Mouse (Mus musculus): ENCODE results near the gene Zeb2.

Gene Zeb2

GRCm38 (mm10) chr2:45096638-45097247, 20.5 kb downstream of the Zeb2 start:
- DNase-seq (ENCODE audit: low spot score in 2 of 2) = no peak

- no peak for DNase-seq (ENCODE audit: low spot score in 2 of 2)
These were observed 21.4 kb downstream of the Zeb2 start for GRCm38 (mm10) chr2:45095825-45096224.

GRCm38 (mm10) chr2:45094371-45094967, 22.7 kb downstream of the Zeb2 start:
- no peak for DNase-seq (ENCODE audit: low spot score in 2 of 2)

GRCm38 (mm10) chr2:45093479-45093878, 23.7 kb downstream of the Zeb2 start:
- no peak for DNase-seq (ENCODE audit: low spot score in 2 of 2)

GRCm38 (mm10) chr2:45092654-45093053, 24.5 kb downstream of the Zeb2 start:
- DNase-seq (ENCODE audit: low spot score in 2 of 2) = no peak

GRCm38 (mm10) chr2:45090529-45091297, 26.5 kb downstream of the Zeb2 start:
- DNase-seq (ENCODE audit: low spot score in 2 of 2) = no peak

- no peak for DNase-seq (ENCODE audit: low spot score in 2 of 2)
These were observed 28.0 kb downstream of the Zeb2 start for GRCm38 (mm10) chr2:45089251-45089530.

- DNase-seq (ENCODE audit: low spot score in 2 of 2) = no peak
These were observed 28.6 kb downstream of the Zeb2 start for GRCm38 (mm10) chr2:45088435-45089250.

- no peak for DNase-seq (ENCODE audit: low spot score in 2 of 2)
These were observed 30.0 kb downstream of the Zeb2 start for GRCm38 (mm10) chr2:45087208-45087607.

- DNase-seq (ENCODE audit: low spot score in 2 of 2) = no peak
These were observed 31.5 kb downstream of the Zeb2 start for GRCm38 (mm10) chr2:45085653-45086052.

GRCm38 (mm10) chr2:45083042-45083441, 34.2 kb downstream of the Zeb2 start:
- no peak for DNase-seq (ENCODE audit: low spot score in 2 of 2)

GRCm38 (mm10) chr2:45081559-45081958, 35.6 kb downstream of the Zeb2 start:
- no peak for DNase-seq (ENCODE audit: low spot score in 2 of 2)

- no peak for DNase-seq (ENCODE audit: low spot score in 2 of 2)
These were observed 39.2 kb downstream of the Zeb2 start for GRCm38 (mm10) chr2:45077938-45078487.

- no peak for DNase-seq (ENCODE audit: low spot score in 2 of 2)
These were observed 39.8 kb downstream of the Zeb2 start for GRCm38 (mm10) chr2:45077383-45077782.

- no peak for DNase-seq (ENCODE audit: low spot score in 2 of 2)
These were observed 44.2 kb downstream of the Zeb2 start for GRCm38 (mm10) chr2:45073025-45073424.

GRCm38 (mm10) chr2:45071296-45071695, 45.9 kb downstream of the Zeb2 start:
- no peak for DNase-seq (ENCODE audit: low spot score in 2 of 2)

- no peak for DNase-seq (ENCODE audit: low spot score in 2 of 2)
These were observed 46.5 kb downstream of the Zeb2 start for GRCm38 (mm10) chr2:45070612-45071276.

- no peak for DNase-seq (ENCODE audit: low spot score in 2 of 2)
These were observed 48.2 kb downstream of the Zeb2 start for GRCm38 (mm10) chr2:45068792-45069550.

GRCm38 (mm10) chr2:45067116-45067515, 50.1 kb downstream of the Zeb2 start:
- no peak for DNase-seq (ENCODE audit: low spot score in 2 of 2)

- no peak for DNase-seq (ENCODE audit: low spot score in 2 of 2)
These were observed 53.8 kb downstream of the Zeb2 start for GRCm38 (mm10) chr2:45063300-45063890.
